Mouse (Mus musculus): ENCODE data around the gene Runx2. TPM values are rescaled to one million over a fixed set of nuclear protein-coding genes. Genes with fewer than 3 reads are reported as not detected.

The Runx2 gene
- total and polyA plus RNA-seq, 3 experiments = not detected

GRCm38 (mm10) chr17:44647916-44648315, 166.7 kb downstream of the Runx2 start:
- TF ChIP-seq ZMIZ1 (IDR thresholded peaks at IDR 0.05; ENCODE audit: low read depth, low read length) = no peak
- TF ChIP-seq MYC (IDR thresholded peaks at IDR 0.05; ENCODE audit: low read depth, low read length) = no peak
- no peak for TF ChIP-seq GATA1 (IDR thresholded peaks at IDR 0.05; ENCODE audit: low read depth, low read length)
- no peak for TF ChIP-seq POLR2AphosphoS2 (IDR thresholded peaks at IDR 0.05; ENCODE audit: low read length)
- TF ChIP-seq E2F4 (IDR thresholded peaks at IDR 0.05; ENCODE audit: borderline replicate concordance, low read depth, low read length) = no peak
- TF ChIP-seq CTCF (IDR thresholded peaks at IDR 0.05 in 2 of 3, conservative IDR thresholded peaks at IDR 0.05 in 1 of 3; ENCODE audit: control insufficient read depth in 1 of 3, insufficient read depth in 1 of 3, low read depth in 2 of 3, low read length in 3 of 3, poor library complexity in 1 of 3, severe bottlenecking in 1 of 3) = no peak
- TF ChIP-seq UBTF (IDR thresholded peaks at IDR 0.05; ENCODE audit: borderline replicate concordance, insufficient read depth, low read depth, low read length) = no peak
- TF ChIP-seq MAZ (IDR thresholded peaks at IDR 0.05; ENCODE audit: low read depth, low read length) = no peak
- no peak for TF ChIP-seq TBP (IDR thresholded peaks at IDR 0.05; ENCODE audit: low read depth, low read length)
- no peak for TF ChIP-seq MYB (IDR thresholded peaks at IDR 0.05; ENCODE audit: low read depth, low read length)
- TF ChIP-seq KAT2A (conservative IDR thresholded peaks at IDR 0.05; ENCODE audit: low read depth, low read length) = no peak
- no peak for TF ChIP-seq JUND (IDR thresholded peaks at IDR 0.05; ENCODE audit: low read depth, low read length)
- TF ChIP-seq POLR2AphosphoS5 (IDR thresholded peaks at IDR 0.05; ENCODE audit: borderline replicate concordance, low read depth, low read length) = no peak
- TF ChIP-seq USF2 (IDR thresholded peaks at IDR 0.05; ENCODE audit: borderline replicate concordance in 1 of 2, insufficient read depth in 1 of 2, low read depth in 1 of 2, low read length in 2 of 2) = no peak
- no peak for TF ChIP-seq NRF1 (IDR thresholded peaks at IDR 0.05; ENCODE audit: insufficient read depth, low read depth, low read length, poor library complexity, severe bottlenecking)
- TF ChIP-seq RCOR1 (IDR thresholded peaks at IDR 0.05; ENCODE audit: low read depth, low read length) = no peak
- no peaks in the 10 kb centered on the region; a peak in 1 of 4 replicates for H3K27me3 ChIP-seq (ENCODE audit: control insufficient read depth in 1 of 2, insufficient read depth in 2 of 2, low read length in 2 of 2)
- no peaks in the 10 kb centered on the region for H3K9me3 ChIP-seq (replicated peaks; ENCODE audit: insufficient read depth, low read length)
- no peaks in the 10 kb centered on the region for H3K4me1 ChIP-seq (ENCODE audit: control insufficient read depth in 1 of 2, insufficient read depth in 2 of 2, low read length in 2 of 2)
- no peak overlapping the region for H3K27ac ChIP-seq (ENCODE audit: control insufficient read depth, low read depth, low read length)
- no peaks in the 10 kb centered on the region for H3K36me3 ChIP-seq (ENCODE audit: control insufficient read depth in 1 of 2, insufficient read depth in 2 of 2, low read length in 2 of 2)
- H3K79me2 ChIP-seq (ENCODE audit: control insufficient read depth, insufficient read depth, low read length, poor library complexity) = no peaks in the 10 kb centered on the region
- no peak overlapping the region for H3K9ac ChIP-seq (ENCODE audit: control insufficient read depth, low read depth, low read length, poor library complexity, severe bottlenecking)
- DNase-seq (ENCODE audit: low read depth, low spot score) = no peak
- no peak overlapping the region for H3K4me3 ChIP-seq (ENCODE audit: control insufficient read depth in 1 of 2, insufficient read depth in 1 of 2, low read depth in 2 of 2, low read length in 2 of 2)

DNA sequence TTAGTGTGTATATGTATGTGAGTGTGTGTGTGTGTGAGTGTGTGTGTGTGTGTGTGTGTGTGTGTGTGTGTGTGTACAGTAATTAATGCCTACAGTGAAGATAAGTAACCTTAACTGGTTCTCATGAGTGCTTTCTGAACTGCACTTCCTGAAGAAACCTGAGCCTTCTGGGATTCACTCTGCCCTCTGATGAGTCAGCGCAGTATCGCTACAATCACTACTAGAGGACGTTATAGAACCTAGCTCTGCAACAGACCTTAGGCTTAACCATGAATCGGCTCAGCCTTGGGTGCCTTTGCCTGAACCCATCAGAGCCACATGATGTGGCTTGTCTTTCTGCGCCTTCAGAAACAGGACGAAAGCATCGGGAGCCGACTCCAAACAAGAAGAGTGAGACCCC, 169.5 kb downstream of the Runx2 start:
- H3K79me2 ChIP-seq (ENCODE audit: control insufficient read depth, insufficient read depth, low read length, poor library complexity) = no peaks in the 10 kb centered on the region
- no peak overlapping the region for H3K27ac ChIP-seq (ENCODE audit: control insufficient read depth, low read depth, low read length)
- no peaks in the 10 kb centered on the region; a peak in 1 of 4 replicates for H3K27me3 ChIP-seq (ENCODE audit: control insufficient read depth in 1 of 2, insufficient read depth in 2 of 2, low read length in 2 of 2)
- no peak overlapping the region for H3K9ac ChIP-seq (ENCODE audit: control insufficient read depth, low read depth, low read length, poor library complexity, severe bottlenecking)
- H3K4me3 ChIP-seq (ENCODE audit: control insufficient read depth in 1 of 2, insufficient read depth in 1 of 2, low read depth in 2 of 2, low read length in 2 of 2) = no peak overlapping the region
- H3K4me1 ChIP-seq (ENCODE audit: control insufficient read depth in 1 of 2, insufficient read depth in 2 of 2, low read length in 2 of 2) = peaks cover 2 to 6% of the 10 kb centered on the region in 2 experiments
- H3K36me3 ChIP-seq (ENCODE audit: control insufficient read depth in 1 of 2, insufficient read depth in 2 of 2, low read length in 2 of 2) = peaks cover 0 to 4% of the 10 kb centered on the region in 2 experiments; a peak in 2 of 4 replicates
- DNase-seq (ENCODE audit: low read depth, low spot score) = no peak
- no peaks in the 10 kb centered on the region for H3K9me3 ChIP-seq (replicated peaks; ENCODE audit: insufficient read depth, low read length)
- no peak for TF ChIP-seq CTCF (IDR thresholded peaks at IDR 0.05 in 2 of 3, conservative IDR thresholded peaks at IDR 0.05 in 1 of 3; ENCODE audit: control insufficient read depth in 1 of 3, insufficient read depth in 1 of 3, low read depth in 2 of 3, low read length in 3 of 3, poor library complexity in 1 of 3, severe bottlenecking in 1 of 3)
- TF ChIP-seq RCOR1 (IDR thresholded peaks at IDR 0.05; ENCODE audit: low read depth, low read length) = no peak
- no peak for TF ChIP-seq POLR2AphosphoS5 (IDR thresholded peaks at IDR 0.05; ENCODE audit: borderline replicate concordance, low read depth, low read length)
- no peak for TF ChIP-seq UBTF (IDR thresholded peaks at IDR 0.05; ENCODE audit: borderline replicate concordance, insufficient read depth, low read depth, low read length)
- TF ChIP-seq ELF1 (IDR thresholded peaks at IDR 0.05; ENCODE audit: low read depth, low read length) = no peak
- no peak for TF ChIP-seq MAX (IDR thresholded peaks at IDR 0.05; ENCODE audit: low read length)
- no peak for TF ChIP-seq SMC3 (IDR thresholded peaks at IDR 0.05; ENCODE audit: low read depth, low read length)
- TF ChIP-seq E2F4 (IDR thresholded peaks at IDR 0.05; ENCODE audit: borderline replicate concordance, low read depth, low read length) = no peak
- TF ChIP-seq GATA1 (IDR thresholded peaks at IDR 0.05; ENCODE audit: low read depth, low read length) = no peak
- TF ChIP-seq NELFE (IDR thresholded peaks at IDR 0.05; ENCODE audit: low read depth, low read length) = no peak
